Mouse (Mus musculus) ES-E14 (cell line): ENCODE data around the gene Cotl1.

ENCODE experiments used
- CHD2 ChIP-seq: IDR thresholded peaks from 2 replicates; pipeline ENCODE4 v1.6.1; 2014; ENCODE audit warnings: mild to moderate bottlenecking, low read depth, low read length, inconsistent platforms
- HCFC1 ChIP-seq: IDR thresholded peaks from 2 replicates; pipeline ENCODE4 v1.6.1; 2012; ENCODE audit warnings: low read length, inconsistent platforms, borderline replicate concordance; ENCODE audit not compliant: insufficient read depth
- MAFK ChIP-seq: IDR thresholded peaks from 2 replicates; pipeline ENCODE4 v1.6.1; 2014; ENCODE audit warnings: mild to moderate bottlenecking, low read depth, low read length, inconsistent platforms; ENCODE audit not compliant: insufficient read depth
- ZC3H11A ChIP-seq: IDR thresholded peaks from 2 replicates; pipeline ENCODE4 v1.6.1; 2012; ENCODE audit warnings: low read depth, mild to moderate bottlenecking, inconsistent platforms, low read length, borderline replicate concordance
- ZNF384 ChIP-seq: IDR thresholded peaks from 2 replicates; pipeline ENCODE4 v1.6.1; 2012; ENCODE audit warnings: low read depth, low read length, inconsistent platforms

DNA sequence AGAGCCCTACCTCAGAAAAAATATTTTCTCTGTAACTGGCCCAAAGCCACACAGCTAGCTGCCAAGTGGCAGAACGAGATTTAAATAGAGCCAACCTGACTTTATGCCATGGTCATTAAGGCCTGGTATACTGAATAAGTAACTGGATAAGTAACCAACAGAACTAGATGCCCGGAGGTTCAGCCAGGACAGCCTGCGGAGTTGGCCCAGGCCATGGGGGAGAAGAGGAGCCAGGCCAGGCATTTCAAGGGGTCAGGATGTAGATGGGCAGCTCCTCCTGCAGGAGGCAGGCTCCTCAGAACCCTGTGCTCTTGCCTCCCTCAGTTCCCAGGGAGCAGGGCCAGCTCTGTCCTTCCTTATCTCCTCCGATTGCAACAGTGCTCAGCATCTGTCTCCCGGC lies 15.3 kb upstream of the Cotl1 start:
- TF ChIP-seq MAFK (no peak), ZC3H11A (no peak), CHD2 (no peak), ZNF384 (no peak), HCFC1 (no peak)
